Mouse (Mus musculus) 3134 (cell line): ENCODE results near the gene Trh.
A peak's percentile ranks its signal among the peaks of the same experiment; 100 is the strongest.

Experiments used
- DNase-seq: peaks from one replicate; pipeline ENCODE4 v3.0.0-alpha.2; 2011; ENCODE audit warnings: low spot score; ENCODE audit not compliant: insufficient read length; ENCODE audit errors: extremely low read depth

Trh gene

DNA sequence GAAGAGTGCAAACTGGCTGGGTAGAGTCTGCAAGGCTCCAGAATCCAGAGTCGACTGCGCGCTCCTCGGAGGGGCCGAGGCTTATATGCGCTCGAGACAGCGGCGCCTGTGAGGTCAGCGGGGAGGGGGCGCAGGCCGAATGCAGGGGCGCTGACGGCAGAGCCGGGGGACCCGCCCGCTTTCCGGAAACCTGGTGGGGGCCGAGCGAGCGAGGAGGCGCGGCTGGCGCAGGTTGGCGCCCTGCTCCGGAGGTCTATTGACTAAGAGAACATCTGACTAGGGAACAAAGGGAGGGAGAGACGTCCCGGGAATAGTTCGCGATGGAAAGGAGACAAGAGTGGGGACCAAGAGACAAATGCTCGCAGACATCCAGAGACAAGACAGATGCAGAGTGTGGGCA, at the start of gene Trh:
Trh (minus strand) TSS at position 60 of the 400 bp plus-strand sequence.
- no peak for DNase-seq

DNA sequence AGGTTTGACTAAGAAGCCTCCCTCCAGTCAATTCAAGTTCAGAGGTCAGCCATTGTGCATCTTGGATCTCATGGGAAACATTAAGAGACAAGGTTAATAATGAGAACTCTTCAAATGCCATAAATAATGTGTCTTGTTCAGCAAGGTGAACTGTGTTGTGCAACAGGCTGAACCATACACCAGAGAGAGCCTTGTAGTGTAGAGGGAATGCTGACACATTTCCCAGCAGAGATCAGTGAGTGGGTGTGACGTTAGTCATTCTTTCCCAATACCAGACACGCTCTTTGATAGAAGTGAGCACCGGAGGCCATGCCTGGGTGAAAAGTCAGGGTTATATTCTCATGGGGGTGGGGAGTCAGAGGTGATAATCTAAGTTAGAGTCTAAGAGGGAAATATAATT, 46.4 kb upstream of the Trh start:
- no peak for DNase-seq

DNA sequence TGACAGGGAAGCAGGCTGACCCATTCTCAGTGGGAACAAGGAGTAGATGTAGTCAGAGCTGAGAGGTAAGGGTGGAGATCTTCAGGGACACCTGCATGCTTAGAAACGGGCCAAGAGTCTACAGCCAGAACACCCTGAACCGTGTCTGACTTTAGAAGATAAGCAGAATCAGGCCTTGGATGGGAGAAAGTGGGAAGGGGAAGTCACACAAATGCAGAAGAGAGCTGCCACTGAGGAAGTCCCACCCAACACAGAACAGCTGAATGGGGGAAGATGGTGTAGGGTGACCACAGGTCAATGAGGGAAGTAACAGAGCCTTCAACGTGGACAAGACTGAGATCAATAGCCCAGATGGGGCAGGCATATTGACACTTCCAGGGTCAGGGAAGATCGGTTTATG, 42.4 kb upstream of the Trh start:
- DNase-seq = no peak

DNA sequence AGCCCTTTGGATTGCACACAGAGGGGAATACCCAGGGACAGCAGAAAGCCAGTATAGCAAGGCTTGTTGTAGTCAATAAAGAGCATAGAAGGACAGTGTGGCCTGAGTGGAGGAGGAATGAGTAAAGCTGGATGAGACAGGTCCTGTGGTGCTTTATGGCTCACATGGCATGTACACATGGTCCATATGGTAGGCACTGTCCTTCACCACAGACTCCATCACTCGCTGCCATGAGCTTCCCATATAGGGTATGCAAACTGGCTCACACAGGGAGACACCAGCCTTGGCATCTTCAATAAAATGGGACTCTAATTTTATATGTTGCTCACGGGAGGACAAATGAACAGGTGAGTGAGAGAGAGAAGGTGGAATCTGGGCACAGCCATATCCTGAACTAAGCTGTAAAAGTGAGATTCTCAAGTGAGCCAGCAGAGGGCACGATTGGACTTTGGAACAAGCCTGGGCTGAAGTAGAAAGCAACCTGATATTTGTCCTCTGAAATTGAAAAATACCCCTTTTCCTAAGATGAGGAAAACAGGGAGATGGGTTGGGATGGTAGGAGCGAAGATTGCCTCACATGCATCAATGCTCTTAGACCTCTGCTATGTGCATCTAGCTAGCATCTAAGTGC, 41.9 kb upstream of the Trh start:
- DNase-seq = no peak

DNA sequence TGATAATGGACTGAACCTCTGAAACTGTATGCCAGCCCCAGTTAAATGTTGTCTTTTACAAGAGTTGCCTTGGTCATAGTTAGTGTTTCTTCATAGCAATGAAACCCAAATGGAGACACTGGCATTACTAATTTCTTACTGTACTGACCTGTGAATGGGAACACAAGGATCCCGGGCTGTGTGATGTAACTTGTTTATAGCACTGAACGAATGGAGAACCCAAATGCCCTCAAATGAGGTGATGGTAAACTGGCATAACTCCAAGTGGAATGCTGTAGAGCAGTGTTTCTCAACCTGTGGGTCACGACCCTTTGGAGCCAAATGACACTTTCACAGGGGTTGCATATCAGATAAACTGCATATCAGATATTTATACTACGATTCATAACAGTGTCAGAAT, 41.1 kb upstream of the Trh start:
- DNase-seq = no peak

DNA sequence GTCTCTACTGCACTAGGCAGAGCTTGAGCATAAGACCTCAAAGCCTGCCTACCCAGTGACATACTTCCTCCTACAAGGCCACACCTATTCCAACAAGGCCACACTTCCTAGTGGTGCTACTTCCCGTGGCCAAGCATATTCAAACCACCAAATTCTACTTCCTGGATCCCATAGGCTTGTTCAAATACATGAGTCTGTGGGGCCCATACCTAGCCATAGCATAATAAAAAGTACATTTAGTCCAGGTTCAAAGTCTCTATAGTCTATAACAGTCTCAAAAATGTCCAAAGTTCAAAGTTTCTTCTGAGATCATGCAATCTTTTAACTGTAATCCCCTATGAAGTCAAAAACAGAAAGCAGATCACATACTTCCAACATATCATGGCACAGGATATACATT, 32.7 kb upstream of the Trh start:
- no peak for DNase-seq

DNA sequence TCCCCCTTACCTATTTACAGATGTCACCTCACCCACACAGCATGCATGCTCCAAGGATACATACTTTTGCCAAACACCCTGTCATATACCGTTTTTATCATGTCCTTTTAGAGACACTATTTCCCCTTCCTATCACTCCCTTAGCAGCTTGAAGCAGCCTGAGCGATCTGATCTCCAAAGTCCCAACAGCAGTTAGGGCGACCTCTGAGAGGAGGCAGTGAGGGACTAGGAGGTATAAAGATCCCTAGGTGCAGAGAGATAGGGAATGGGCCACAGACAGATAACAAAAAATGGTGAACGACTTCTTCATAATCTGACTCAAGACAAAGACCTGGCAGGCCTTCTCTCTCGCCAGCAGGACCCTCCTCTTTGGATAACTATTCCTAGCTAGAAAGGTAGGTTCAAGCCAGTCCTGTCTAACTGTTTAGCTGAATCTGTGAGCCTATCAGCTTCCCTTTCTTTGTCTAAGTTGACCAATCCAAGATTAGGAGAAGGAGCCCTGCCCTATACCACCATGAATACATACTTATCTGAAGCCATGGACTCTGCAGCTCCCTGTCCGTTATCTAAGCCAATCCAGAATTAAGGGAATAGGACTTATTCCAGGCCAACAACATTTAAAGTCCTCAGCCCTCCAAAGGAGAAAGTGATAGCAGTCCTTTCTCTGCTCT, 29.3 kb upstream of the Trh start:
- no peak for DNase-seq

DNA sequence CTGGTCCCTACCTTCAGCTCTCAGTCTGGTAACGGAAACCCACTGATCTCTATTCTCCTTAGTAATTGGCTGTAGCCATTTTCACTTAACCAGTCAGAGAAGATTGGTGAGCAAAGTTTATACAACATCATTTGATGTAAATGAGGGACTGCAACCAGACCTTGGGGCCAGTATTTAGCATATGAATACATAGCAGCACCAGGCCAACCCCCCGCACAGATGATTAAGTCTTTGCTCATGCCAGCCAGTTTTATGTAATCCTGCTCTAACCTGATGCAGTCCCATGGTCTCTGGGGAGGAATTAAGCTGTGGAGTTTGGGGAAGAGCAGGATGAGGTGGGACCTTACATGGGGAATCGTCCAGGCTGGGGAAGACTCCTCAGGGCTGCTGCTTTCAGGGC, 28.2 kb upstream of the Trh start:
- no peak for DNase-seq

DNA sequence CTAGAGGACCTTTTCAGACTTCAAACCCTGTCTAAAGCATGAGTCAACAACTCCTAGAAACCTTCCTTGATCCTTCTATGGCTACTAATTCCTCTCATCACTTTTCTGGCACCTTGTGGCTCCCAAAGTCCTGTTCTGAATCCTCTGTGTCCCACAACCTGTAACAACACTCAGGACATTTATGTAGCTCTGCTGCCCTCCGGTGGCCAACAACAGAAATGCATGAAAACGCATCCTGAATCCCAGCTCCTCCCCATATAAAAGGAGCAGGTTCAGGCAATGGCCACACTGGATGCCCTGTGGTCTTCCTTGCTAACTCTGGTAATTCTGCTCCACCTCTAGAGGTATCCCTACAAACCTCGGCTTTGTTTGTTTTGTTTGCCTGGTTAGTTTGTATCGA, 24.6 kb upstream of the Trh start:
- peak; percentile 28 for DNase-seq

DNA sequence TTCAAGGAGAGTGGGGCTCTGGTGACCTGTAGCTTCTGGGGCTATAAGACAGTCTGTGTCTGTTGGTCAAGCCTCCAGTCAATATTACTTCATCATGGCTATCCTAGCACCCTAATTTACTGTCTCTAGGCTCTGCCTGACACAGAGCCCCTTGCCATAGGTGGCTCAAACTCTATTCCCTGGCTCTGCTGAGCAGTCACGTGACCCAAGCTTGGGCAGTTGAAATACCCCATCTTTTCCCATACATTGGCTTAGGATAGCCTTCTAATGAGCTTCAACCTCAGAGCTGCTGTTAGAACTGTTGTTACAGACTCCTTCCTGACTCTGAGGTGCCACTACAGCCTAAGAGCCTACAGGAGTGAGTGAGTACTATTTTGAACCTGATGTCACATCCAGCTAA, 23.6 kb upstream of the Trh start:
- DNase-seq = no peak

DNA sequence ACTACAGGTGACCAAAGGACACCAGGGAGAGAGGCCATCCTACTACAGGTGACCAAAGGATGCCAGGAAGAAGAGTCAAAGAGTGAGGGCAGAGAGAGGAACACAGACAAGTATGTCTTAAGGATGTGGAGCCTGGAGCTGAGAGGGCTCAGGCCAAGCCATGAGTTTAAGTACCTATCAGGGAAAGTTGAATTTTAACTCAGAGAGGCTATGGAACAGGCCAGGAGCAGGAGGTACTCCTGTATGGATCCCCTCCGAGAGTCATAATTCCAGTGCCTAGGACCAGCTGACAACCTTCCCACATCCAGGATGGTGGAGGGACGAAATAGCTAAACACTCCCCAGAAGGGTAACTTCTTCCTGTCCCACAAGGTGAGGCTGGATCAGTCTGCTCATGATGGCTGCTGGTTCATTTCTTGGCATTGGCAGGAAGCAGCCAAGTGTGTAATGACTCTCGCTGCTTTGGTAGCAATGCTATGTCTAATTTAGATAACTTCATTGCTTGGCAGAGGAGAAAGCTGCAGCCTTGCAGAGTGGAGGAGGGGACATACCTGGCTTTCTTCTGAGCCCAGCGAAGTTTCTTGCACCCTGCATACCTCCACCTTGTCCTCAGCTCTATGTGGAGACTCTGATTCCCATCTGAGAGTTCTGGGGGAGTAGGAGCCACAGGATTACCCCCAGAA, 16.9 kb upstream of the Trh start:
- no peak for DNase-seq

DNA sequence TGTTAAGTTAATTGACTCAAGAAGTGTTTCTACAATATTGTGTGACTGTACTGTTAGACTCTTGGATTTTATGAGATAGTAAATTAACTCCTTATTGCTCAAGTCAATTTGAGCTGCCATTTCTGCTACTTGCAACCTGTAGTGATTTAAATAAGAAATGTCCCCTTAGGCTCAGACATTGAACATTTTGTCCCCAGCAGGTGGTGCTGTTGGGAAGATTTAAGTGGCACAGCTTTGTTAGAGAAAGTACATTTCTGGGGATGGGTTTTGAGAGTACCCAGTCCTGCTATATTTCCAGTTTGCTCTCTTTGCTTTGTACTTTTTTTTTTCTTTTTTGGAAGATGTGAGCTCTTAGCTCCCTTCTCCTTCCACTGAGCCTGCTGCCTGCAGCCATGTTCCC, 10.9 kb upstream of the Trh start:
- DNase-seq = no peak

DNA sequence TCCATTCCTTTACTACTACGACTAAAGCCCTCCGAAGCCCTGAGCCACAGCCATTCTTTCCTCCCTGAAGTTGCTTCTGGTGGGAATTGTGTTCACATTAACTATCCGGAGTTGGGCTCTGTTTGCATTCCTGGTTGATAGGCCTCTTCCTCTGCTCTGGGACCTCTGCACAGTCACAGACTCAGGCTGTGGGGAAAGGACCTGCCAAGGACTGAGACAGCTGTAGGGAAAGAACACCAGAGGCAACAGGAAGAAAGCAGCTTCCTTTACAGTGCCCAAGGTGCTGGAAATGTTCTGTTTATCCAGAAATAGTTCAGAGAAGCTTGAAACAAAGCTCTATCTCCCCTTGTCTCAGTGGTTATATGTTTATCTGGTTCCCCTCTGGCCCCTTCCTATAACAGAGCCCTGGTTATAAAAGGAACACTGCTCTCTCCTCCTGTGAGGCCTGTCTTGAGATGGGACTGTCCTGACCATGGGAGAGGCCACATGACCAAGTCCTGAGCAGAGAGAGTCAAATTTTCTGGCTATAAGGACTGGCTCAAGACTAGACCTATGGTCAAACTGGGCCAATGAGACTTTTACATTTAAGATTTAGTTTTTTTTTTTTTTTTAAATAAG, 8.9 kb upstream of the Trh start:
- no peak for DNase-seq

DNA sequence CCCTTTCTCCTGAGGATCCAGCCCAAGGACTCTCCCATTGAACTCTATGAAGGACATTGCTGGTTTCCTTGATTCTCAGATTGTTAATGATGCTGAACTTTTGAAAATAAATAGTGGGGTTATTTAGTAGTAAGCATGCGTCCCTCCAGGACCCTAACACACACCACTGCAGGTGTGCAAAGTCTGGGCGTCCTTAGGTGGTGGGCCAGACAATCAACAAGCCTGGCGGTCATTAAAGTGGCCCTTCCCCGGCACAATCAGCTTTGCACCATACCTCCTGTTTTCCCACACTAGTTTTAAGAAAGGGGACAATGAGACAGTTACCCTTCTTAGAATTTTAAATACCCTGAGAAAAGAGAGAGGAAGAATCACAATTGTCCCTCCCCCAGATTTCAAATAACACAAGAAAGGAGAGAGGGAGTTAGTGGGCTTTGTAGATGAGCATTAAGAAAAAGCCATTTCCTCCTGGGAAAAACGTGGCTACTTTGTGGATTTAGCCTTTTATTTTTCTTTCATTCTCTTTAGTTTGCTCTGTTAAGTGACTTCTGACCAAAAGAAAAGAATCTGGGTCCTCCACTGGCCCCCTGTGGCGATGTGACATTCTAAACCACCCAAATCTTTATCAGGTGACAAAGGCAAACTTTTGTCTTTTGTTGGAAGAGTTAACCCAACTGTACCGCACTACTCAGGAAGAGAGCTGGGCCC, 2.9 kb upstream of the Trh start:
- DNase-seq = no peak

DNA sequence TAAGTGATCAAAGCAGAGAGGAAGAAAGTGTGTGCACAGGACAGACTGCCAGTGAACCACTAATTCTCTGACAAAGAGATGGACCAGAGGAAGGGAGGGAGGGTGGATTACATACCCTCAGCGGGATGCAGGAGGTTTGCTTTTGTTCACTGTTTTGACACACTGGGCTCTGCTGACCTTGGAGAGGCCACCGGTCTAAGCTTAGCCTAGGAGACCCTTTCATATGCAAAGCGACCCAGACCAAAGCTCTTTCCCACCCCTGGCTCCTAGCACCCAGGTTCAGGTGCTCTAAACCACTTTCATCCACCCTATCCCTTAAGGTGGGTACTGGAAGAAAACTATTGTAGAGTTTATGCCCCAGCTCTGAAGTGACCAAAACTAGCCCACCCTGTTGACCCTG, 1.9 kb upstream of the Trh start:
- DNase-seq = no peak

DNA sequence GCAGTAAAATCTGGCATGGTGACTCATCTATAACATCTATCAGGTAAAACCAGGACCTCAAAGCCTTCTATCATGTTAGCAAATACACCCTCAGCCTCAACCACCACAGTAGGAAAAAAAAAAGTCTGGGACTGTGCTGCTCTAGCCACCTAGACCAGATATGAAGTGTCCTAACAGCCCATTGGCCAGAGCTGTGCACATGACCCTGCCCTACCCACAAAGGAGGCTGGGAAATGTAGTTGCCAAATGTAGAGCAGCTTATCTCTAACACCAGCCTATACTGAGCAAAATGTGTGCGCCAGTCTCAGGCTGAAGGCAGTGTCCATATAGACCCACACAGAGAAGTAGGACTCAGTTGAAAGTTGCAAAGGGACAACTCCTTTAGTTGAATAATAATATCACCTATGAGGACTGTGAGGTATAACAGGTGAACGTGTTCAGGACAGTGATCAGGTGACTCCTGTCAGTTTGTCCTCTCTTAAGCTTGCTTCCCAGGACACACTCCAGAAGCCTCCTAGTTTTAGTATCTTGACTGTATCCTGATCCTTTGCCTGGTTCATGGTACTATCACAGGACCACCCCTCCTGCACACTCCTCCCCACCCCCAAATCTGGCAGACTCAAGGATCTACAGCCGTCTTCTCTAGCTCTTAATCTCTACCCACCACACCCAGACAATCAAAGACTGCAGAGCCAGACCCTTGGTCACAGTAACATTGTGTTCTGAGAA, 3.1 kb downstream of the Trh start:
- no peak for DNase-seq

DNA sequence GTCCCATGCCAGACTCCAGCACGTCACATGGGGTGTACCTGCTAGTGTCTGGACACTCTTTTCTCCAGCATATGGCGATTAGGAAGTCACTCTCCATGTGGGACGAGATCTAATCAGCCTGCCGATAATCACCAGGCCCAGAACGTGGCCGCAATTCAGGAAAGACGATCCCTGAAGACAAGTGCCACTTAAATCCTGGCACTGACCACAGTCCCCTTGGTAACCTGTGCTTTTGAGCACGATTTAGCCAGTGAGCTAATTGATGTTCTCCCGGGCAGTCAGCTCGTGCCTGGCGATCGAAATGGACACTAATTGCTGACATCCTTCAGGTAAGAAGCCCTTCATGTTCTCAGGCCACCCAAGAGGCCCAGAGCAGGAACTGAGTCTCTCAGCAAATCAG, 9.4 kb downstream of the Trh start:
- no peak for DNase-seq

DNA sequence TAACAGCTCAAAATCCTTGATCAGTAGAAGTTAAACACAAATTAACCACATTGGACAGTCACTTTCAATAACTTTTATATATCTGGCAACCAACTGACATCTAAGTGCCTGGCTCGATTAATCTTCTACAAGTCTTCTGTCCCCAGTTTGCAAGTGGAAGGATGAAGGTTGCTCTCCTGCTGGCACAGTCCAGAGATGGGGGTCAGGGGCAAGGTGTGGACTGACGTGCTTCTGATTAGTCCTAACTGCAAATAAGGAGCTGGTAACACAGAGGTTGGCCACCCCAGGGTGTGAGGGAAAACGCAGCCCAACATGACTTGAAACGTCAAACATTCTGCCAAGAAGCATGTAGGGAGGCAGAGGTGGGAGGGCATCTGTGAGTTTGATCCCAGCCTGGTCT, 12.7 kb downstream of the Trh start:
- no peak for DNase-seq

DNA sequence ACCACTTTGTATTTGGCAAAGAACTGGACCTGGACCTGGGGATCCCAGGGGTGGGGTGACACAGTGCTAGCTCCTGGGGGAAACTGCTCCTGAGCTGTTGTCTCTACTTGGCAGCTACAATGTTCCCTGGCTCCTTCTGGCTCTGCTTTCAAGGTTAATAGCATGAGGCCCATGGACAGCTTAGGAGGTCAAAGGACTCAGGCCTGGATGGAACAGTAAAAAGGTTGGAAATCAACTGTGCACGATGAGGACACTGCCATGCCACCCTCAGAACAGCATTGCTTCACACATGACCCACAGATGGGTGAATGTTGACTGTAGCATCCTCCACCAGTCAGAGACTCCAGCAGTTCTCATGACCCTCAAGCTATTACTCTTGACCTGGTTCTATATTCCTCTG, 13.1 kb downstream of the Trh start:
- DNase-seq = no peak

DNA sequence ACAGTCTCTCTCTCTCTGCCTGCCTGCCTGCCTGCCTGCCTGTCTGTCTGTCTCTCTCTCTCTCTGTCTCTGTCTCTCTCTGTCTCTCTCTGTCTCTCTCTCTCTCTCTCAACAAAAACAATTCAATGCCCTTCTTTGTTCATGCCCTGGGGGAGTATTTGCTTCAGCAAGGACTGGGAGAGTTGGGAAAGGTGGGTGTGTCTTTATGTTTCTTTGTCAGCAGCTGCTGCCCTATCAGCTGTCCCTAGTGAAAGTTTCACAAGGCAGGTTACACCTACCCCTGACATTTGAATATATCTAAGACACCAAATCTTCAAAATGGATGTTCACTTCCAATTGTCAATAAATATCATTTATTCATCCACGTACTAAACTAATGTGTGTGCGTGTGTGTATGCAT, 14.9 kb downstream of the Trh start:
- DNase-seq = no peak

DNA sequence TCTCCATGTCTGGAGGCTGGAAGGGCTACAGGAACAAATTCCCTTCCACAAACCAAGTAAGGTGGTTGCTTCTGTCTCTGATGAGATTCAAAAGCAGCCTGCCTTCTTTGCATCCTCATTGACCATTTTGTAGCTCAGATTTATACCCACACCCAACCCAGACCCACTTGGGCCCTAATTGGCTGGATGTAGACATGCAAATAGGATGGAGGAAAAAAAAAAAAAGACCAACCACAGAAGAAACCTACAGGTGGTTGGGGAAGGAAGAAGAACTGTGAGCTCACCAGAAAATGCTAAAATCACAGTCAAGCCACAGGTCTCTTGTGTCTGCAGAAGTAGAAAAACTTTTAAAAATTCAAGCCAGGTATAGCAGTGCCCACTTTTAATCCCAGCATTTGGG, 15.3 kb downstream of the Trh start:
- no peak for DNase-seq
